Mouse (Mus musculus) forebrain, embryonic 13.5 days (tissue): ENCODE measurements around the gene Sparc. TPM values are rescaled to one million over a fixed set of nuclear protein-coding genes. Genes with fewer than 3 reads are reported as not detected.

ENCODE experiments used
- ATAC-seq: fragments of 200-750 bp; cut with Nextera tagmentation; 2 replicates; pipeline ENCODE4 v1.8.0; 2017
- H3K27ac ChIP-seq: fragments of 300-500 bp; sonication (generic); 2 replicates; pipeline ENCODE4 v1.5.1; 2015; ENCODE audit warnings: inconsistent platforms, mild to moderate bottlenecking, moderate library complexity
- H3K27me3 ChIP-seq: fragments of 300-500 bp; sonication (generic); 2 replicates; pipeline ENCODE4 v1.6.1; 2015; ENCODE audit warnings: mild to moderate bottlenecking, inconsistent platforms
- H3K36me3 ChIP-seq: fragments of 300-500 bp; sonication (generic); 2 replicates; pipeline ENCODE4 v1.6.1; 2015; ENCODE audit warnings: mild to moderate bottlenecking, inconsistent platforms; ENCODE audit not compliant: poor library complexity, severe bottlenecking
- H3K4me1 ChIP-seq: fragments of 300-500 bp; sonication (generic); 2 replicates; pipeline ENCODE4 v1.6.1; 2015; ENCODE audit warnings: inconsistent platforms
- H3K4me2 ChIP-seq: fragments of 300-500 bp; sonication (generic); 2 replicates; pipeline ENCODE4 v1.6.1; 2015; ENCODE audit warnings: inconsistent platforms, mild to moderate bottlenecking, moderate library complexity
- H3K4me3 ChIP-seq: fragments of 300-500 bp; sonication (generic); 2 replicates; pipeline ENCODE4 v1.5.1; 2015; ENCODE audit warnings: mild to moderate bottlenecking, inconsistent platforms
- H3K9ac ChIP-seq: fragments of 300-500 bp; sonication (generic); 2 replicates; pipeline ENCODE4 v1.6.1; 2015; ENCODE audit warnings: mild to moderate bottlenecking, inconsistent platforms
- H3K9me3 ChIP-seq: fragments of 300-500 bp; sonication (generic); replicated peaks from 2 replicates; pipeline ENCODE4 v1.6.1; 2016; ENCODE audit warnings: inconsistent platforms
- WGBS: fragments of 180-500 bp; shearing (Covaris S2); methylation state at CpG from one replicate; pipeline ENCODE4 v1.1.7; 2015; 5-methylcytosine and 5-hydroxymethylcytosine counted together
- polyA plus RNA-seq: library from polyadenylated mRNA; unstranded; fragments of >200 nt; fragmentation: Nextera tagmentation; extraction: Ambion mirVana; gene quantifications from 2 replicates; pipeline ENCODE4 v1.2.1, GENCODE M21; 2015

Gene Sparc
- polyA plus RNA-seq, 1 experiment from 2014 or later, result 273 TPM

DNA sequence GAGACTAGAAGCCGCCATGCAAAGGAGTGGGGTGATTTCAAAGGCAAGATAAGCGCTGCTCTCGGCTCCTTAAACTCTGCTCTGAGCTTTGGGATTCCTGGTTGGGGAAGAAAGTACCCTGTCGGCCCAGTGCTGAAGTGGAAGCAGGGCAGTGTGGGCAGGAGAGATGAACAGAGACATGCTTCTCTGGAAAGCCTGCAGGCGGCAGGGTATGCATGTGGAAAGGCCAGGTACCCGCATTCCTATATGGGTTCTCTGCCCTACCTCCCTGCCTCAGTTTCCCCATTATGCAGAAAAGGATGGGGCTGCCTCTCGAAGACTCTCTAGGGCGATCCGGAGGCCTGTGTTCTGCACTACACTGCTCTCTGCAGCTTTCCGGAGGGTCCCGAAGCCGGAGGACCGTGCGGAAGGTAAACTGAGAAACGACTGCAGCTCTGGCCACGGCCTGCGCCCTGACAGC lies 37.6 kb upstream of the Sparc start:
- no peaks in the 10 kb centered on the region for H3K36me3 ChIP-seq
- peak; percentile 83 for ATAC-seq
- H3K4me1 ChIP-seq, result peaks cover 17% of the 10 kb centered on the region
- no peaks in the 10 kb centered on the region for H3K27me3 ChIP-seq
- H3K27ac ChIP-seq, result no peak overlapping the region
- H3K9me3 ChIP-seq, result no peaks in the 10 kb centered on the region
- peak overlapping the region; percentile 74 for H3K4me2 ChIP-seq
- peak overlapping the region; percentile 64 for H3K4me3 ChIP-seq
- under 1% methylated on average over 17 of the region's 17 CpGs for WGBS
- H3K9ac ChIP-seq, result peak overlapping the region; percentile 71

DNA sequence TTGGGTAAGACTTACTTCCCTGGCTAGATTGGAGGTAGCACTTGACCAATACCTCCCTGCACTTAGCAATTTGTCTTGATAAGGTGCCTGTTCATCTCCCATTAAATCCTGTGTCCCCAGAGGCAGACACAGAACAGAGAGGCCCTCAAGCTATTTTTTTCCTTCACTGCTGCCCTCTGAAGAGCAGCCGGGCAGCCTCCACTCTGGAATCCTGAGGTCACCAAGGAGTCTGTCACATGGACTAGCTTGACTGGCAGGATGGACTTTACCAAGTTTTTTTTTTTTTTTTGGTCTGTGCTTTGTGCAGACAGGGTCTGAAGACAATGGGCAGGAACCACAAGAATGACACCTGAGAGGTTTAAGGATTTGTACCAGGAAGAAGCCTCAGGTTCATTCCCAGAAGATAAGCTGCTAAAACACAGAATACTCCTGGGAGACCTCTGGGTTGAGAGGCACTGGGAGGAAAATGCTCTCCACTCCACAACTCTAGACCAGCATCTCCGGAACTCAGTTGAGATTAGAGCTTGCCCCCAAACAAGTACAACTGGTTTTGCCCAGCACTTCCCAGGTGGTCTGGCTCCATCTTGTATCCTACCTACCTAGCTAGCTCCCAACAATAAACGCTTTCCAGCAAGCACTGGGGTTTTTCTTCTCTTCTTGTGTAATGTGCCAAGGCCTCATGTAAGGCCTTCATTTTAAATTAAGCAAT lies 37.0 kb upstream of the Sparc start:
- no peaks in the 10 kb centered on the region for H3K36me3 ChIP-seq
- H3K27ac ChIP-seq, result no peak overlapping the region
- no peak for ATAC-seq
- H3K4me3 ChIP-seq, result peak overlapping the region; percentile 64
- no peaks in the 10 kb centered on the region for H3K27me3 ChIP-seq
- H3K4me1 ChIP-seq, result peaks cover 17% of the 10 kb centered on the region
- H3K4me2 ChIP-seq, result peak overlapping the region; percentile 74
- WGBS, result 35% methylated on average over 3 of the region's 3 CpGs
- no peaks in the 10 kb centered on the region for H3K9me3 ChIP-seq
- peak overlapping the region; percentile 71 for H3K9ac ChIP-seq

DNA sequence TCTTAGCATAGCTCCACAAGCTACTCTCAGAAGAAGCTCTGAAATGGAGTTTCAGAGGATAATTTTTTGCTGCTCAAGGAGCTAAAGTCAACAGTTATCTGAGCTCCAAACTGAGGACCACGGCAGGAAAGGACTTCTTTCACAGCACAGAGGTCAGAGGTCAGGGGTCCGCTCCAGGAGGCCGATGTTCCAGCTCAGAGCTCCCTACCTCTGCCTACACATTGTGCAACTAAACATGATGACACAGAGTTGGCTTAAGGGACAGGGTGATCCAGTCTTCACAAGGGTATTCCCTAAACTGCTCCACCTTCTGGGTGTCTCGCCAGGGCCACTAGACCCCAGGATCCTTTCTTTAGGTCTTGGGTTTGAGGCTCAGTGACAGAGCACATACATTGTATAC lies 35.5 kb upstream of the Sparc start:
- WGBS, result 68% methylated on average over 4 of the region's 4 CpGs
- ATAC-seq, result no peak
- H3K4me1 ChIP-seq, result peaks cover 17% of the 10 kb centered on the region
- H3K36me3 ChIP-seq, result no peaks in the 10 kb centered on the region
- H3K27me3 ChIP-seq, result no peaks in the 10 kb centered on the region
- no peaks in the 10 kb centered on the region for H3K9me3 ChIP-seq
- no peak overlapping the region for H3K4me3 ChIP-seq
- no peak overlapping the region for H3K9ac ChIP-seq
- no peak overlapping the region for H3K4me2 ChIP-seq
- no peak overlapping the region for H3K27ac ChIP-seq

DNA sequence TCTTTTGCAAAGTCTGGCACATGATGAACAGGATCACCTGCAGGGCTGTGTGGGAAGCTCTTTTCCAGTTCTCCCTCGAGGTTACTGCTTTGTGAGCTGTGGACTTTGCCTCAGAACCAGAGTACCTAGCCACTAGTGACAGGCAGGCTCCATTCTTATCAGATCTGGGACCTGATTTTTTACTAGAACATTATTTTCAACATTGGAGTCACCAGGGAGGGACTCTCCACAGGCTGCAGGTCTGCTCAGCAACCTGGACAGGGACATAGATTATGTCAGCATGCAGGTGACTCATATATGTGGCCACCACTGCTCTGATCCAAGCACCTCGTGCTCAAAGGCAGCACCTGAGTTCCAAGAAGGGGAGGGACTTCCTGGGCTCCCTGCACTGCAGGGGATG lies 32.2 kb upstream of the Sparc start:
- Histone ChIP-seq H3K27ac (no peak overlapping the region), H3K27me3 (no peaks in the 10 kb centered on the region), H3K4me1 (peaks cover 16% of the 10 kb centered on the region), H3K36me3 (peaks cover 14% of the 10 kb centered on the region; the same call in 1 of the 2 replicates), H3K4me3 (no peak overlapping the region), H3K4me2 (no peak overlapping the region), H3K9me3 (no peaks in the 10 kb centered on the region), H3K9ac (no peak overlapping the region)
- WGBS, result 70% methylated on average over 2 of the region's 2 CpGs
- ATAC-seq, result no peak

DNA sequence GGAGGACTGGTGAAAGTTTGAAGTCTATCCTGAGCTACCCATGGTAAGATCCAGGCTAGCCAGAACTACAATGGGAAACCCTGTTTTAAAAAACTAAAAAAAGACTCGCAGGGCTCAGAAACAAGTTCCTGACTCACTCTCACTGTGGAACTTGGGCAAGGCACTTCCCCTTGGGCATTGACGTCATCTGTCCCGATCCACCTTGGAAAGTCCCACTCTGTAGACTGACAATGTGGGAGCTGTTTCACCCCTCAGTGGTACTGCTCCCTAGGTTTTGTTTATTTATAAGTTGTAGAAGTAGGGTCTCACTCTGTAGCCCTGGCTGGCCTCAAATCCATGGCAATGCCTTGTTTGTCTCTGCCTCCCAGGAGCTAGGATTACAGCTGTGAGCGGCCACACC lies 30.7 kb upstream of the Sparc start:
- no peak overlapping the region for H3K27ac ChIP-seq
- no peak overlapping the region for H3K9ac ChIP-seq
- peaks cover 23% of the 10 kb centered on the region; the same call in 1 of the 2 replicates for H3K36me3 ChIP-seq
- H3K4me3 ChIP-seq, result no peak overlapping the region
- no peak overlapping the region for H3K4me2 ChIP-seq
- no peaks in the 10 kb centered on the region for H3K27me3 ChIP-seq
- ATAC-seq, result no peak
- 95% methylated on average over 4 of the region's 4 CpGs for WGBS
- H3K4me1 ChIP-seq, result peaks cover 10% of the 10 kb centered on the region
- H3K9me3 ChIP-seq, result no peaks in the 10 kb centered on the region

DNA sequence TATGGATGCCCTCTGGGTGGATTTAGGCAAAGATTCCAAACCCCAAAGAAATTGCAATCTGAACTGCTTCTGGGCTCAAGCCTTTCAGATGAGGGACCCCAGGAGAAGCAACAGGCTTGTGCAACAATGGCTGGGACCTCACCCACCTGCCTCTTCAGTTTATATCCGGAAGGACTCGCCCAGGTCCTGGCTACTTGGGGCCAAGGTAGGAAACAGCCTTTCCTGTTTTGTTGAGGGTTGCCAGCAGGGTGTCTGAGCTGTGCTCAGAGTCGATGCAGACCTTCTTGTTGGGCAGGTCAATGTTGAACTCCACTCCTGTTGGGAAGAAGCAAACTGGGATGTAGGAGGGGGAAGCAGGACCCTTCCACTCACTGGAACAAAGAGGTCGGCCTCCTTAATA lies 27.3 kb upstream of the Sparc start:
- Histone ChIP-seq H3K36me3 (peaks cover 24% of the 10 kb centered on the region; the same call in 1 of the 2 replicates), H3K4me1 (peaks cover 4% of the 10 kb centered on the region; the same call in 1 of the 2 replicates), H3K27me3 (no peaks in the 10 kb centered on the region), H3K27ac (no peak overlapping the region; the same call in 1 of the 2 replicates), H3K4me3 (no peak overlapping the region), H3K9me3 (no peaks in the 10 kb centered on the region), H3K9ac (no peak overlapping the region), H3K4me2 (no peak overlapping the region)
- ATAC-seq, result no peak
- WGBS, result 69% methylated on average over 4 of the region's 4 CpGs

DNA sequence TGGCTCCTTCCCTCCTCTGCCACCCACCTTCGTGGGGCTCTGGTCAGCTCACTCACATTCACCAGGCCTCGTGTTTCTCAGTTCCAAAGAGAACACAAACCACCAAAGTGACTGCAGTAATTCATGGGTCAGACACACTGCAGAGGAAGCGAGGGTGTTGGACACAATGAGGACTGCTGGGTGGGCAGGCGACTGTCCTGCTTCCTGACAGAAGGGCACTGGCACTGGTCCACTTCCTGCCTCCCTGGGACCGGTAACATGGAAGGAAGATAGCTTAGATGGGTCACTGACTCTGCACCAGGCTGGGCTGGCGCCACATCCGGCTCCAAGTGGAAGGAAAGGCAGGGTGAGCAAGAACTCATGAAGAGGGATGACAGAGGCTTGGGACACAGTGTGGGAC lies 26.5 kb upstream of the Sparc start:
- ATAC-seq, result no peak
- Histone ChIP-seq H3K4me1 (peaks cover 4% of the 10 kb centered on the region; the same call in 1 of the 2 replicates), H3K9ac (no peak overlapping the region), H3K27ac (no peak overlapping the region), H3K36me3 (peaks cover 24% of the 10 kb centered on the region; the same call in 1 of the 2 replicates), H3K4me3 (no peak overlapping the region), H3K4me2 (no peak overlapping the region), H3K27me3 (no peaks in the 10 kb centered on the region), H3K9me3 (no peaks in the 10 kb centered on the region)
- WGBS, result 82% methylated on average over 7 of the region's 7 CpGs

DNA sequence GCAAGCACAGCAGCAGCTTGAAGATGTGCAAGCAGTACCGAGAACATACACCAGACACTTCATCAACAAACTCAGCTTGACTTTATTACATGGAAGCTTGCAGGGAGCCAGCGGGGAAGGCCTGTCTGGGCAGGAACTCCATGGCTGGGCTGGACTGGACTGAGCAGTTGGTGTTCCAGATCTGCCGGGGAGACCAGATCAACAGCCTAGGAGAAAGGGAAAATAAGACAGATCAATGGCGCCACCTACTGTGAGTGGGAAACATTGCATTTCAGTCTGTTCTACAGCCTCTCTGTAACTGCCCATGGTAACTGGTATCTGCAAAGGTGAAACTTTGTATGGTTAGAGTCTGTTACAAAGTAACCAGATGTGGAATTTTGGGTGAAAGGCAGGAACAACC lies 23.6 kb upstream of the Sparc start:
- peak; percentile 69 for ATAC-seq
- H3K9me3 ChIP-seq, result no peaks in the 10 kb centered on the region
- no peaks in the 10 kb centered on the region for H3K27me3 ChIP-seq
- H3K4me2 ChIP-seq, result no peak overlapping the region
- H3K36me3 ChIP-seq, result peaks cover 21% of the 10 kb centered on the region; the same call in 1 of the 2 replicates
- no peak overlapping the region for H3K27ac ChIP-seq
- H3K4me3 ChIP-seq, result no peak overlapping the region
- H3K9ac ChIP-seq, result no peak overlapping the region
- H3K4me1 ChIP-seq, result peaks cover 4% of the 10 kb centered on the region; the same call in 1 of the 2 replicates
- WGBS, result 32% methylated on average over 4 of the region's 4 CpGs

DNA sequence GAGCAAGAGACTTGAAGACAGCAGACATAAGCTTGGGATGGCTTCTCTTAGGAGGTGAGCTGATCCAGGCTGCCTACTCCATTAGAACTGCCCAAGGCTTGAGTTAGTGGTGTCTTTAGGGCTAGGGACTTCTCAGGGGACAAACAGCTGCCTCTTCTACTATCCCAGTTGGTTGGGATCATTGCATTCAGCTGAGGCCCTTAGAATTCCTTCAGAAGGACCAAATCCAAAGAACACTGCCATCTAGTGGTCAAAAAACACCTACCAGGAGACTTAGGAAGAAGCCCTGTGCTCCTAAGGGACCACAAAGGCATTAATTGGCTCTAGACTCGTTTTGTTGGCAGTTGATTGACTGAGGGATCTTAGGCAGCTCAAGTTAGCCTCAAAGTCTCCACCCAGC lies 21.8 kb upstream of the Sparc start:
- 0% methylated on average over 1 of the region's 1 CpGs for WGBS
- H3K4me2 ChIP-seq, result no peak overlapping the region
- no peak overlapping the region for H3K27ac ChIP-seq
- no peak overlapping the region for H3K4me3 ChIP-seq
- peak; percentile 45; the same call in 1 of the 2 replicates for ATAC-seq
- H3K27me3 ChIP-seq, result no peaks in the 10 kb centered on the region
- H3K4me1 ChIP-seq, result no peaks in the 10 kb centered on the region
- peaks cover 6% of the 10 kb centered on the region; the same call in 1 of the 2 replicates for H3K36me3 ChIP-seq
- H3K9me3 ChIP-seq, result no peaks in the 10 kb centered on the region
- no peak overlapping the region for H3K9ac ChIP-seq

DNA sequence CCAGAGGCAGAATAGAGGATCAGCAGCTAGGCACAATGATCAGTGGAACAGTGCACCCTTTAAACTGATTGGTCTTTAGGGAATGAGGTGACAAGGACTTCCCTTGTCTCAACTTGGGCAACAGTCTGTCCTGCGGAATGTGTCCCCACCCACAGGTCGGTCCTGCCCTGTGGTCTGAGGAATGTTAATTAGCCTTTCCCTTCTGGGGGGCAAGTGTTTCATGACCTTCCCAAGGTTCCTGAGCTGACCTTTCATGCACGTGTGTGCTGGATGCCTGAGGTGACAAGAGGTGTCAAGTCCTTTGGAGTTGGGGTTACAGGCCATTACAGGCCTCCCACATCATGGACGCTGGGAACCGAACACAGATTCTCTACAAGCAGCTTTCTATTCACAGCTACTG lies 16.7 kb upstream of the Sparc start:
- no peaks in the 10 kb centered on the region for H3K27me3 ChIP-seq
- H3K9ac ChIP-seq, result no peak overlapping the region
- WGBS, result 59% methylated on average over 5 of the region's 5 CpGs
- ATAC-seq, result no peak
- H3K4me3 ChIP-seq, result no peak overlapping the region
- H3K4me1 ChIP-seq, result no peaks in the 10 kb centered on the region
- H3K9me3 ChIP-seq, result no peaks in the 10 kb centered on the region
- H3K27ac ChIP-seq, result no peak overlapping the region
- no peak overlapping the region for H3K4me2 ChIP-seq
- no peaks in the 10 kb centered on the region for H3K36me3 ChIP-seq

DNA sequence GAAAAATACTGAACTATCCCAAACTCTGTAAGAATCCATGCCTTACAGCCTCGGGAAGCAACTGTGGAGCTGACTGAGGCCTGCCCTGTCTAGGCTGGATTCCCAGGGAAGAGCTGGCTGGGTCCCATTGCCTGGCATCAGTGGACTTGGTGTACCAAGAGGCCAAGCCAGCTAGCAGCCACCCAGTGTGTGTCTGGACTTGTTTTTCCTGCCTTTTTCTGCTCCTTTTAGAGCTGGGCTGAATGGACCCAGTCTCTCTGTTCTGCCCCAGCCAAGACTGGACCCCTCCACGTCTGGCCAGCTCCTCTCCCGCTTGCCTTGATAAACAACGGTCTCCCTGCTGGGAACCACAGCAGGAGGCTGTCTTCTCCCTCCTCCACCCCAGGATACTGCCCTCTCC lies 15.0 kb upstream of the Sparc start:
- no peaks in the 10 kb centered on the region for H3K27me3 ChIP-seq
- no peaks in the 10 kb centered on the region for H3K4me1 ChIP-seq
- no peak overlapping the region for H3K4me2 ChIP-seq
- H3K36me3 ChIP-seq, result no peaks in the 10 kb centered on the region
- no peak overlapping the region for H3K9ac ChIP-seq
- H3K4me3 ChIP-seq, result no peak overlapping the region
- ATAC-seq, result no peak
- H3K9me3 ChIP-seq, result no peaks in the 10 kb centered on the region
- WGBS, result 43% methylated on average over 4 of the region's 4 CpGs
- no peak overlapping the region for H3K27ac ChIP-seq

DNA sequence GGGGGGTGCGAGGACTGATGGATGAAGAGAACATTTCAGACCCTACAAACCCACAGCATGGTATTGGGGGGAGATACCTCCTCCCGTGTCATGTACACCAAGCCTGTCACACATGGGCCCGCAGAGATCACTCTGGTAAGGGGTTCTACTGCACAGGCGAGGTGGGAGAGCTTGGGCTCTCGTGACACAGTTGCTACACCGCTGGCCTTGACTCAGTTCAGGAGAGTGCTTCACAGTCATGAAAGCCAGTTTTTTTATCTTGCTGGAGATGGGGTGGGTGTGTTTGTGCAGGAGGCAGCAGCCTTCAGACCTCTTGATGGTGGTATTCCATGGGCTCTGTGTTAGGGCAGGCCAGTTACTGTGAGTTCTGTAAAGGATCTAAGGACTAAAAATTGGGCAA lies 13.1 kb upstream of the Sparc start:
- no peaks in the 10 kb centered on the region for H3K4me1 ChIP-seq
- H3K9ac ChIP-seq, result no peak overlapping the region
- no peak overlapping the region for H3K4me2 ChIP-seq
- H3K36me3 ChIP-seq, result no peaks in the 10 kb centered on the region
- H3K27ac ChIP-seq, result no peak overlapping the region
- 87% methylated on average over 6 of the region's 6 CpGs for WGBS
- H3K9me3 ChIP-seq, result no peaks in the 10 kb centered on the region
- H3K27me3 ChIP-seq, result no peaks in the 10 kb centered on the region
- no peak for ATAC-seq
- H3K4me3 ChIP-seq, result no peak overlapping the region

DNA sequence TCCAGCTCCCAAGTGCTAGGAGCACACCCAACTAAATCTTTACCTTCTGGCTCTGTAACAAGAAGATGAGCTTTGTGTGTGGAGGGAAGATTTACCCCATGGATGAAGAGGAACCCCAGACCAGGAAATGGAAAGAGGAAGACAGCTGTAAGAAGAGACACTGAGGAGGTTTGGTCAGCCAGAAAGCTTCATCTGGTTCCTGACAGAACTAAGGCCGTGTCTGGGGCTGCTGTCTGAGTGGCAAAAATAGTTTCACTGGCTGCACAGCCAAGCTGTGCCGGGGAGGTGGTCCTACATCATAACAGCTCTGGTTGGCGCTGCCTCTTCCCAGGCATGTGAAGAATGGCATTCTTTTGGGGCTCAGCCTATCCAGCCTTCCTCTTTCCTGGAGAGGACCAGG lies 10.0 kb upstream of the Sparc start:
- whole genome bisulfite sequencing, result 77% methylated on average over 3 of the region's 3 CpGs
- Histone ChIP-seq H3K27ac (no peak overlapping the region), H3K9me3 (no peaks in the 10 kb centered on the region), H3K9ac (no peak overlapping the region), H3K4me3 (no peak overlapping the region), H3K4me2 (no peak overlapping the region), H3K4me1 (peaks cover 7% of the 10 kb centered on the region), H3K27me3 (no peaks in the 10 kb centered on the region), H3K36me3 (no peaks in the 10 kb centered on the region)
- no peak for ATAC-seq
